Mouse (Mus musculus): ENCODE measurements around the gene Slx1b. TPM values are rescaled to one million over a fixed set of nuclear protein-coding genes. Genes with fewer than 3 reads are reported as not detected.
"Not testable (repeated sequence)": the region's sequence is repeated elsewhere in the genome, so short reads cannot be mapped to it uniquely, and the experiment has no call there.

The Slx1b gene
- total RNA-seq, 1 experiment = 22.3 TPM

DNA sequence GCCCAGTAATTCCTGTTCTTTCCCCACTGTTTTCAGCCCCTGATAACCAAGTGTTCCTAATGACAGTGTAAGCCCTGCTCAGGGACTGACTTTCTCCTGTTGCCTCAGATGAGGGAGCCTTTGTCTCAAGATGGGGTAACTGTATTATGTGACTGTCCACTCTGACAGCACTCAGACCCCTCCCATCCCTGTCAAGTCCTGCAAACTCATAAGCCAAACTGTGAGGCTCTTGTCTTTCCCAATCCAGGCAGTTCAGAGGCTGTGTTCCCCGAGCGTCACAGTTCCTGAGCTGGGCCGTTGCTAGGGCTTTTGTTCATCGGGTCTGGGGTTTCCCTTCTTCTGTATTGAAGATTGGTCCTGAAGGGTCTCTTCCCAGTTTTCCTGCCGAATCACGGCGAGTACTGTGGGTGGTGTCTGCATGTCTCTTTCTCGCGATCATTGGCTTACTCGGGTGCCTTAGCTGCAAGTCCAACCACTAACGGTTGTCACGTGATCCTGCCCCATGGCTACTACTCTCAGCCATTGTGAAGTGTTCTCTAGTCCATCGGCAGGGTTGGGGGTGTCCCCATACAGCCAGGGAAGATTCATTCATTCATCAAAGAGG, 44.6 kb upstream of the Slx1b start:
- no peaks in the 10 kb centered on the region for H3K36me3 ChIP-seq (ENCODE audit: control insufficient read depth, insufficient read depth, low read length, poor library complexity, severe bottlenecking)

DNA sequence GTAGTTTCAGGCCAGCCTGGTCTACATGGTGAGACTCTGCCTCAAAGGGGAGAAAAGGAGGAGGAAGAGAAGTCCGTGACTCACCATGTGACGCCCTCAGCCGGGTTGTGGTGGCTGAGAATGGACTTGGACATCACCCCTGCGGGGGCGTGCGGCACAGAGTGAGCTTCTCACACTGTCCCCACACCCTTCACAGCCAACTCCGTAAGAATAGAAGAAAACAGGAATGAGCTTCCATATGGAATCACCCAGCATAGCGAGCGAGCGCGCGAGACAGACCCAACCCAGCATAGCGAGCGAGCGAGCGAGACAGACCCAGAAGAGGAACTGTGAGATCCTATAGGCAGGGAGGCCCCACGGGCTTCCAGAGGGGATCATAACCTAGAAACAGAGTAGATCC, 44.0 kb upstream of the Slx1b start:
- no peaks in the 10 kb centered on the region for H3K36me3 ChIP-seq (ENCODE audit: control insufficient read depth, insufficient read depth, low read length, poor library complexity, severe bottlenecking)
- H3K27ac ChIP-seq (ENCODE audit: insufficient read depth, low read depth, low read length, poor library complexity, severe bottlenecking) = no peak overlapping the region
- no peak overlapping the region for H3K4me3 ChIP-seq (ENCODE audit: insufficient read depth in 1 of 2, low read depth in 1 of 2, low read length in 2 of 2, poor library complexity in 1 of 2, severe bottlenecking in 1 of 2)
- no peaks in the 10 kb centered on the region for H3K9me3 ChIP-seq (ENCODE audit: control insufficient read depth, insufficient read depth, low read depth, low read length)
- H3K4me1 ChIP-seq (ENCODE audit: control insufficient read depth in 2 of 2, insufficient read depth in 2 of 2, low read length in 2 of 2, poor library complexity in 1 of 2) = peaks cover 0 to 4% of the 10 kb centered on the region in 2 experiments; a peak in 1 of 4 replicates
- no peak for DNase-seq (ENCODE audit: low read depth, low spot score)
- no peak overlapping the region for H3K9ac ChIP-seq (ENCODE audit: insufficient read depth, low read depth, low read length, poor library complexity, severe bottlenecking)
- TF ChIP-seq HCFC1 (IDR thresholded peaks at IDR 0.05; ENCODE audit: borderline replicate concordance, insufficient read depth, low read length) (no peak), ZNF384 (IDR thresholded peaks at IDR 0.05; ENCODE audit: low read depth, low read length) (no peak), CHD2 (IDR thresholded peaks at IDR 0.05; ENCODE audit: low read depth, low read length) (no peak), ZC3H11A (IDR thresholded peaks at IDR 0.05; ENCODE audit: borderline replicate concordance, low read depth, low read length) (no peak), MAFK (IDR thresholded peaks at IDR 0.05; ENCODE audit: insufficient read depth, low read depth, low read length) (no peak)
- in situ Hi-C loops (cut with MboI; ENCODE audit: low sequenced_read_pairs in 2 of 2, unreplicated experiment in 2 of 2) = no loop called here

More for the DNA sequence above, 44.6 kb upstream of the Slx1b start:
- Histone ChIP-seq H3K4me1 (ENCODE audit: control insufficient read depth in 2 of 2, insufficient read depth in 2 of 2, low read length in 2 of 2, poor library complexity in 1 of 2) (peaks cover 0 to 4% of the 10 kb centered on the region in 2 experiments; a peak in 1 of 4 replicates), H3K9ac (ENCODE audit: insufficient read depth, low read depth, low read length, poor library complexity, severe bottlenecking) (no peak overlapping the region), H3K4me3 (ENCODE audit: insufficient read depth in 1 of 2, low read depth in 1 of 2, low read length in 2 of 2, poor library complexity in 1 of 2, severe bottlenecking in 1 of 2) (no peak overlapping the region), H3K27ac (ENCODE audit: insufficient read depth, low read depth, low read length, poor library complexity, severe bottlenecking) (no peak overlapping the region), H3K9me3 (ENCODE audit: control insufficient read depth, insufficient read depth, low read depth, low read length) (no peaks in the 10 kb centered on the region)
- DNase-seq (ENCODE audit: low read depth, low spot score) = no peak
- in situ Hi-C loops (cut with MboI; ENCODE audit: low sequenced_read_pairs in 2 of 2, unreplicated experiment in 2 of 2) = no loop called here
- TF ChIP-seq ZC3H11A (IDR thresholded peaks at IDR 0.05; ENCODE audit: borderline replicate concordance, low read depth, low read length) = no peak
- no peak for TF ChIP-seq ZNF384 (IDR thresholded peaks at IDR 0.05; ENCODE audit: low read depth, low read length)
- TF ChIP-seq MAFK (IDR thresholded peaks at IDR 0.05; ENCODE audit: insufficient read depth, low read depth, low read length) = no peak
- TF ChIP-seq HCFC1 (IDR thresholded peaks at IDR 0.05; ENCODE audit: borderline replicate concordance, insufficient read depth, low read length) = no peak
- no peak for TF ChIP-seq CHD2 (IDR thresholded peaks at IDR 0.05; ENCODE audit: low read depth, low read length)

- DNase-seq (ENCODE audit: low read depth, low spot score) = no peak
- Histone ChIP-seq H3K36me3 (ENCODE audit: control insufficient read depth, insufficient read depth, low read length, poor library complexity, severe bottlenecking) (no peaks in the 10 kb centered on the region), H3K9me3 (ENCODE audit: control insufficient read depth, insufficient read depth, low read depth, low read length) (no peaks in the 10 kb centered on the region), H3K9ac (ENCODE audit: insufficient read depth, low read depth, low read length, poor library complexity, severe bottlenecking) (no peak overlapping the region), H3K4me1 (ENCODE audit: control insufficient read depth in 2 of 2, insufficient read depth in 2 of 2, low read length in 2 of 2, poor library complexity in 1 of 2) (no peaks in the 10 kb centered on the region; a peak in 1 of 4 replicates), H3K4me3 (ENCODE audit: insufficient read depth in 1 of 2, low read depth in 1 of 2, low read length in 2 of 2, poor library complexity in 1 of 2, severe bottlenecking in 1 of 2) (no peak overlapping the region), H3K27ac (ENCODE audit: insufficient read depth, low read depth, low read length, poor library complexity, severe bottlenecking) (no peak overlapping the region)
- TF ChIP-seq ZC3H11A (IDR thresholded peaks at IDR 0.05; ENCODE audit: borderline replicate concordance, low read depth, low read length) (no peak), CHD2 (IDR thresholded peaks at IDR 0.05; ENCODE audit: low read depth, low read length) (no peak), ZNF384 (IDR thresholded peaks at IDR 0.05; ENCODE audit: low read depth, low read length) (no peak), MAFK (IDR thresholded peaks at IDR 0.05; ENCODE audit: insufficient read depth, low read depth, low read length) (no peak), HCFC1 (IDR thresholded peaks at IDR 0.05; ENCODE audit: borderline replicate concordance, insufficient read depth, low read length) (no peak)
- in situ Hi-C loops (cut with MboI; ENCODE audit: low sequenced_read_pairs in 2 of 2, unreplicated experiment in 2 of 2) = no loop called here
Observed at GRCm38 (mm10) chr7:126736122-126736521, 40.5 kb upstream of the Slx1b start.

GRCm38 (mm10) chr7:126730256-126730789, 34.7 kb upstream of the Slx1b start:
- H3K27ac ChIP-seq (ENCODE audit: insufficient read depth, low read depth, low read length, poor library complexity, severe bottlenecking); H3K9ac ChIP-seq (ENCODE audit: insufficient read depth, low read depth, low read length, poor library complexity, severe bottlenecking); in situ Hi-C loops (cut with MboI; ENCODE audit: low sequenced_read_pairs in 2 of 2, unreplicated experiment in 2 of 2); H3K9me3 ChIP-seq (ENCODE audit: control insufficient read depth, insufficient read depth, low read depth, low read length); H3K36me3 ChIP-seq (ENCODE audit: control insufficient read depth, insufficient read depth, low read length, poor library complexity, severe bottlenecking); H3K4me1 ChIP-seq (ENCODE audit: control insufficient read depth in 2 of 2, insufficient read depth in 2 of 2, low read length in 2 of 2, poor library complexity in 1 of 2); H3K4me3 ChIP-seq (ENCODE audit: insufficient read depth in 1 of 2, low read depth in 1 of 2, low read length in 2 of 2, poor library complexity in 1 of 2, severe bottlenecking in 1 of 2); DNase-seq (ENCODE audit: low read depth, low spot score): not testable (repeated sequence)

GRCm38 (mm10) chr7:126725667-126726066, 30.1 kb upstream of the Slx1b start:
- in situ Hi-C loops (cut with MboI; ENCODE audit: low sequenced_read_pairs in 2 of 2, unreplicated experiment in 2 of 2) = no loop called here
- H3K9ac ChIP-seq (ENCODE audit: insufficient read depth, low read depth, low read length, poor library complexity, severe bottlenecking) = no peak overlapping the region
- H3K4me3 ChIP-seq (ENCODE audit: insufficient read depth in 1 of 2, low read depth in 1 of 2, low read length in 2 of 2, poor library complexity in 1 of 2, severe bottlenecking in 1 of 2) = no peak overlapping the region
- no peaks in the 10 kb centered on the region for H3K36me3 ChIP-seq (ENCODE audit: control insufficient read depth, insufficient read depth, low read length, poor library complexity, severe bottlenecking)
- DNase-seq (ENCODE audit: low read depth, low spot score) = no peak
- H3K9me3 ChIP-seq (ENCODE audit: control insufficient read depth, insufficient read depth, low read depth, low read length) = no peaks in the 10 kb centered on the region
- no peak overlapping the region for H3K27ac ChIP-seq (ENCODE audit: insufficient read depth, low read depth, low read length, poor library complexity, severe bottlenecking)
- H3K4me1 ChIP-seq (ENCODE audit: control insufficient read depth in 2 of 2, insufficient read depth in 2 of 2, low read length in 2 of 2, poor library complexity in 1 of 2) = no peaks in the 10 kb centered on the region
- TF ChIP-seq CHD2 (IDR thresholded peaks at IDR 0.05; ENCODE audit: low read depth, low read length) (no peak), MAFK (IDR thresholded peaks at IDR 0.05; ENCODE audit: insufficient read depth, low read depth, low read length) (no peak), ZNF384 (IDR thresholded peaks at IDR 0.05; ENCODE audit: low read depth, low read length) (no peak), ZC3H11A (IDR thresholded peaks at IDR 0.05; ENCODE audit: borderline replicate concordance, low read depth, low read length) (no peak), HCFC1 (IDR thresholded peaks at IDR 0.05; ENCODE audit: borderline replicate concordance, insufficient read depth, low read length) (no peak)

Measured in ES-E14 (cell line).